Mouse (Mus musculus) intestine, embryonic 16.5 days (tissue): ENCODE measurements around the gene Rnf128. TPM values are rescaled to one million over a fixed set of nuclear protein-coding genes. Genes with fewer than 3 reads are reported as not detected.

Experiments used
- ATAC-seq: fragments of 200-750 bp; cut with Nextera tagmentation; 2 replicates; pipeline ENCODE4 v1.8.0; 2017; ENCODE audit warnings: moderate TSS enrichment, moderate library complexity
- H3K27ac ChIP-seq: fragments of 300-500 bp; sonication (generic); 2 replicates; pipeline ENCODE4 v1.5.1; 2014; ENCODE audit warnings: mild to moderate bottlenecking, low read length
- H3K27me3 ChIP-seq: fragments of 300-500 bp; sonication (generic); replicated peaks from 2 replicates; pipeline ENCODE4 v1.6.1; 2014; ENCODE audit warnings: low read length, control low read depth, mixed read lengths; ENCODE audit not compliant: control insufficient read depth, insufficient read depth
- H3K36me3 ChIP-seq: fragments of 300-500 bp; sonication (generic); 2 replicates; pipeline ENCODE4 v1.6.1; 2014; ENCODE audit warnings: low read length, control low read depth; ENCODE audit not compliant: control insufficient read depth, insufficient read depth
- H3K4me1 ChIP-seq: fragments of 300-500 bp; sonication (generic); 2 replicates; pipeline ENCODE4 v1.6.1; 2014; ENCODE audit warnings: low read length, control low read depth, mixed read lengths; ENCODE audit not compliant: control insufficient read depth, insufficient read depth
- H3K4me2 ChIP-seq: fragments of 300-500 bp; sonication (generic); 2 replicates; pipeline ENCODE4 v1.6.1; 2014; ENCODE audit warnings: low read depth, low read length, control low read depth
- H3K4me3 ChIP-seq: fragments of 300-500 bp; sonication (generic); 2 replicates; pipeline ENCODE4 v1.5.1; 2014; ENCODE audit warnings: mild to moderate bottlenecking, low read length
- H3K9ac ChIP-seq: fragments of 300-500 bp; sonication (generic); 2 replicates; pipeline ENCODE4 v1.6.1; 2014; ENCODE audit warnings: low read depth, low read length
- H3K9me3 ChIP-seq: fragments of 300-500 bp; sonication (generic); 2 replicates; pipeline ENCODE4 v1.6.1; 2016; ENCODE audit warnings: low read length, control low read depth; ENCODE audit not compliant: control insufficient read depth
- WGBS: fragments of 180-500 bp; shearing (Covaris S2); extraction: QIAGEN DNeasy Blood & Tissue Kit; methylation state at CpG from one replicate; pipeline ENCODE4 v1.1.7; 2014; 5-methylcytosine and 5-hydroxymethylcytosine counted together
- polyA plus RNA-seq: library from polyadenylated mRNA; unstranded; fragments of >200 nt; fragmentation: Nextera tagmentation; extraction: Ambion mirVana; gene quantifications from 2 replicates; pipeline ENCODE4 v1.2.1, GENCODE M21; 2015

Gene Rnf128
- polyA plus RNA-seq, 1 experiment from 2014 or later, result 134 TPM

DNA sequence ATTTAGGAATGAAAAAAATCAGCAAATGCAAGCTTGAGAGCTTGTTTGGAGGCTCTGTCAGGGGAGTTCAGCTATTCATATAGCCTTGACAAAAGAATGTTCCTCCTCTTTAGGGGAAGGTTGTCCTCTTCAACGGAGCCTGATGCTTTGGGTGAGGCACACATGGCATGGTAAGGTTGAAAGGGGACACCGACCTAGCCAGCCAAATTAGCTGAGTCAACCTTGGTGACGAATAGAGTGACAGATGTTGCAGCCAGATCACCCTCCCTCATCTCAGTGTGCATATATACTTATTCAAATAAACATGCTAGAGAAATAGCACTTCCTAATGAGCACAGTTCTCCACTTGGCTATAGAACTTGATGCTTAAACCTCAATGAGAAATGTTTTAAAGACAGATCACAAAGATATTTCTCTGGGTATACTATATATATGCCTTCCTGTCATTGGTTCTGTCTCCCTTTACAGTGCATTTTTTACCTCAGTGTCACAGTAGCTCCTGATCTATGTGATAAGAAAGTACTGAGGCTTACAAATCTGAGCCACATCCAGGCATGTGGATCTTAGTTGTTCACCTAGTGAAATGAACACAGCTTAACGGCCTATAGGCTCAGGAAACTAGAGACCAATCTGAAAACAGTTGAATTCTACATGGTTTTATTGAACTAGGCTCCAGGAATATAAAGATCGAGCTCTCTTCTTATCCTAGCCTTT, 91.4 kb downstream of the Rnf128 start:
- Histone ChIP-seq H3K4me2 (no peak overlapping the region), H3K27me3 (no peaks in the 10 kb centered on the region), H3K27ac (no peak overlapping the region), H3K4me1 (no peaks in the 10 kb centered on the region), H3K4me3 (no peak overlapping the region), H3K36me3 (no peaks in the 10 kb centered on the region), H3K9me3 (no peaks in the 10 kb centered on the region), H3K9ac (no peak overlapping the region)
- no peak for ATAC-seq
- WGBS, result 78% methylated on average over 5 of the region's 5 CpGs

DNA sequence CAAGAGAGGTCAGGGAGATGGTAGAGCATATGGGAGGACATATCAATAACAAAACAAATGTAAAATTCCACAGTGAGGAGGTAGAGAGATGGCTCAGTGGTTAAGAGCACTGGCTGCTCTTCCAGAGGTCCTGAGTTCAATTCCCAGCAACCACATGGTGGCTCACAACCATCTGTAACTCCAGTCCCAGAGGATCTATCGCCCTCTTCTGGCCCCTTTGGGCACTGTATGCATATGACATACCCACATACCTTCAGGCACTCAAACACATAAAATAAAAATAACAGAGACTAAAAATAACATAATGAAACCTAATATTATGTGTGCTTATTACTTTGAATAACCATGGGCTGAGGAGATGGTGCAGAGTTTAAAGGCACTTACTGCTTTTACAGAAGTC, 99.0 kb downstream of the Rnf128 start:
- Histone ChIP-seq H3K4me2 (no peak overlapping the region), H3K9ac (no peak overlapping the region), H3K4me1 (no peaks in the 10 kb centered on the region), H3K9me3 (no peaks in the 10 kb centered on the region), H3K27me3 (no peaks in the 10 kb centered on the region), H3K4me3 (no peak overlapping the region), H3K36me3 (no peaks in the 10 kb centered on the region), H3K27ac (no peak overlapping the region)
- ATAC-seq, result no peak
- 55% methylated on average over 1 of the region's 1 CpGs for WGBS

DNA sequence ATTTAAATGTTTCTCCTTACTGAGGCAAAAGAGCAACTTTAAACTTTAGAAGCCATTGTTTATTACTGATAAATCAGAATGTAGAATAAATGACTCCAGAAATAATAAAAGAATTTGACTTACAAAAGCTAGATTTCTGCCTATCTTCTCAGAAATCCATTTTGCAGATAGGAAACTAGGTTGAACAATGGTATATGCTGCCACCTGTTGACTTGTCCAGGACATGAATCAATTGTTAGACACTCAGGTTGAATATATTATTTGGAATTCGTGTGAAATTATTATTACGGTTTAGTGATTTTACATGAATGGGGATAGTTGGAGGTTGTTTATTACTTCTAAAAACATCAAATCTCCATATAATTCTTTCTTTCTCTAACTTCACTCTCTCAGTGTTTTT, 102.7 kb downstream of the Rnf128 start:
- H3K36me3 ChIP-seq, result no peaks in the 10 kb centered on the region

DNA sequence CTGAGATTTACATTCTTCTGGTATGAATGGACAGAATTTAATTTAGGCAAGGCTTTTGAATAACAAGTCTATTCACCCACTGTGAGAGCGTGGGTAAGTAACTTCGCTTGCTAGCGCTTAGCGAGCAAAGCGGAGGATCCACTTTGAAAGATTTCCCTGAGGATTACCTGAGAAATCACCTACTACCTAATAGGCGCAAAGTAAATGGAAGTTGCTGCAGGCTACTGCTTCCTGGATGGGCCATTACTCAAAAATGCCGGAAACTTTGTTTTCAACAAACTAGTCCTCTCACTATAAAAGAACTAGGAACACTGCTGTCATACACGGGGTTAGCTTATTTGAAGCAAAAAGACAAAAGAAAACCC, 121.3 kb downstream of the Rnf128 start:
- Histone ChIP-seq H3K4me2 (peak overlapping the region; percentile 46), H3K9me3 (no peaks in the 10 kb centered on the region), H3K27me3 (no peaks in the 10 kb centered on the region), H3K4me3 (peak overlapping the region; percentile 58), H3K4me1 (no peaks in the 10 kb centered on the region), H3K27ac (peak overlapping the region; percentile 76), H3K36me3 (no peaks in the 10 kb centered on the region), H3K9ac (peak overlapping the region; percentile 70)
- ATAC-seq, result peak; percentile 61
- 19% methylated on average over 8 of the region's 8 CpGs for WGBS

More for the DNA sequence above, 102.7 kb downstream of the Rnf128 start:
- no peak overlapping the region for H3K27ac ChIP-seq
- no peak overlapping the region for H3K4me3 ChIP-seq
- H3K27me3 ChIP-seq, result no peaks in the 10 kb centered on the region
- no peak for ATAC-seq
- H3K9me3 ChIP-seq, result no peaks in the 10 kb centered on the region
- no peaks in the 10 kb centered on the region for H3K4me1 ChIP-seq
- H3K4me2 ChIP-seq, result no peak overlapping the region
- H3K9ac ChIP-seq, result no peak overlapping the region
- WGBS, result 82% methylated on average over 2 of the region's 2 CpGs

DNA sequence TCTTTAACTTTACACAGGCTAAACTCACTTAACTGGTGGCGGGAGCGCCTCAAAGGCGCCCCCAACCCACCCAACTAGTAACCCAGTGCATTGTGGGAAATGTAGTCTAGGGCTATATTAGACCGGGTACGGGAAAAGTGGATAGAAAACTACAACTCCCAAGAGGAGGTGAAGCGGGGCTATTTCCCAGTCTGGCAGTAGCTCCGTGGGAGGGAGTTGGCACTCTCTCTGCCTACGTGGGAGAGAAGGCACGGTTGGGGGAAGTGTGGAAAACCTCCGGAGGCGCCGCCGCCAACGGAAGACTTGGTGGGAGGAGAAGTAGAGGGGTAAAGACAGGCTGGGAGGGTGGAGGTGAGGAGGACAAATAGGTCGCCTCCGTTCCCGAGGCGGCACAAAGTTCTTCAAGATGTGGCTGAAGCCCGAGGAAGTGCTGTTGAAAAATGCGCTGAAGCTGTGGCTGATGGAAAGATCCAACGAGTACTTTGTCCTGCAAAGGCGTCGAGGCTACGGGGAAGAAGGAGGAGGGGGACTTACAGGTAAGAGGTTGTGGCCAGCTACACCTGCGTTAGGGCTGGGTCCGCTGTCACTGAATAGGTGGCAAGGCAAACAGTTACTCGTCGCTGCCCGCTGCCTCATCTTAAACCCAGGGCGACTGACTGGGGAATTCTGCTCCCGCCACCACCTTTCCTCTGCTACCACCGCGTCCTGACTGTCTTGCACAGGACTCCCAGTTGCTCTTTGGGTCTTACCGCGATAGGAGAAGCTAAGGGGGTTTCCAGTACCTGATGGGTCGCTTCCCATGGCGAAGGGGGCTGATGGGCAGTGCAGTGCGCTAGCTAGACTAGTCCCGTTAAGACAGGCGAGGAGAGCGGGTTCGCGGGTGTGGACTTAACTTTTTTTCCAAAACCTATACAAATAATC, 121.9 kb downstream of the Rnf128 start, which contains the start of gene Tbc1d8b:
Gene Tbc1d8b, plus strand, starts transcription at position 222 of the 921 bp plus-strand sequence.
- peak; percentile 99 for ATAC-seq
- no peaks in the 10 kb centered on the region for H3K4me1 ChIP-seq
- no peaks in the 10 kb centered on the region for H3K36me3 ChIP-seq
- no peaks in the 10 kb centered on the region for H3K9me3 ChIP-seq
- peak within 1 kb of the TSS; percentile 70 for H3K9ac ChIP-seq
- H3K4me3 ChIP-seq, result peak within 1 kb of the TSS; percentile 58
- WGBS, result 11% methylated on average over 43 of the region's 43 CpGs
- H3K4me2 ChIP-seq, result peak within 1 kb of the TSS; percentile 50
- H3K27me3 ChIP-seq, result no peaks in the 10 kb centered on the region
- peak within 1 kb of the TSS; percentile 76 for H3K27ac ChIP-seq

DNA sequence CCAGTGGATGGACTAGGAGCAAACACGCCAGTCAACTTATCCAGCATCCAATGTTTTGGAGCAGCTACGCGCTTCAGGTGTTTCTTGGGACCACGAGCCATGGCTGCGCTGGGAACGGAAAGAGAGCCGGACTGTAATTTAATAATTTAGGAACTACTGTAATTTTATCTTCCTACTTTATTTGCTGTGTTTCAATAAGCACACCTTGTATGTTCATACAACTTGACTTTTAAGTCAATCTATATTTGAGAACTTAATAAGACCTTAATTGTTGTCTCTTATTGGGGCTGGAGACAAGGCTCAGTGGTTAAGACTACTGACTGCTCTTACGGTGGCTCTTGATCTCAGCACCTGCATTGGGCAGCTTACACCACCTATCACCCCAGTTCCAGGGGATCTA, 151.3 kb downstream of the Rnf128 start, which contains the start of gene Gm15013:
Gene Gm15013, minus strand, starts transcription at position 101 of the 400 bp plus-strand sequence.
- no peak within 1 kb of the TSS for H3K9ac ChIP-seq
- H3K4me1 ChIP-seq, result no peaks in the 10 kb centered on the region
- H3K27me3 ChIP-seq, result no peaks in the 10 kb centered on the region
- H3K36me3 ChIP-seq, result no peaks in the 10 kb centered on the region
- no peak within 1 kb of the TSS for H3K4me3 ChIP-seq
- 93% methylated on average over 8 of the region's 8 CpGs for WGBS
- no peak within 1 kb of the TSS for H3K27ac ChIP-seq
- no peak within 1 kb of the TSS for H3K4me2 ChIP-seq
- H3K9me3 ChIP-seq, result no peaks in the 10 kb centered on the region
- no peak for ATAC-seq

DNA sequence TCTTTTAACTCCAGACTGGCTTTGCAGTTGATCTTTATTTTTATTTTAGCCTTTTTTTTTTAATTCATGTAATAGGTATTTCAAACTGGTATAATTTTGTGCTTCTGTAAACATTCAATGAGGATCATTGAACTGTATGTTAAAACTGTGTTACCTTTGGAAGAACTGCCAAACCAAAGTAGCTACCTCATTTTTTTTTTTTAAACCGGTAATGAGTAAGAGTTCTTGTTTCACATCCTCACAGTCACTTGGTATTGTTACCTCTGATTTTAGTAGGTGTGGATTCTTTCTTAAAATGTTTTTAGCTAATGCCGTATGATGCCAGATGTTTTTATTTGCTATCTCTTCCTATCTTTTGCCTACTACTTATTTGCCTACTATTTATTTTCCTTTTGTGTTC, 159.2 kb downstream of the Rnf128 start:
- ATAC-seq, result no peak
- WGBS, result 92% methylated on average over 2 of the region's 2 CpGs
- no peaks in the 10 kb centered on the region for H3K27me3 ChIP-seq
- no peak overlapping the region for H3K4me3 ChIP-seq
- H3K4me1 ChIP-seq, result no peaks in the 10 kb centered on the region
- no peak overlapping the region for H3K4me2 ChIP-seq
- no peaks in the 10 kb centered on the region for H3K36me3 ChIP-seq
- H3K9ac ChIP-seq, result no peak overlapping the region
- H3K9me3 ChIP-seq, result no peaks in the 10 kb centered on the region
- no peak overlapping the region for H3K27ac ChIP-seq

Other genes with a start within 250 kb of the Rnf128 start
- gene Trap1a, start 229.6 kb upstream of the Rnf128 start, polyA plus RNA-seq, result not detected in 2 replicates
- 3.2 and 3.3 TPM in 2 replicates for gene D330045A20Rik, start 82.9 kb upstream of the Rnf128 start, polyA plus RNA-seq
- 2.6 and 2.8 TPM in 2 replicates for gene Tbc1d8b, start 121.7 kb downstream of the Rnf128 start, polyA plus RNA-seq
- gene Gm15013, start 151.2 kb downstream of the Rnf128 start, polyA plus RNA-seq, result 0.29 and 0.50 TPM in 2 replicates
- not detected in 2 replicates for gene Ripply1, start 219.0 kb downstream of the Rnf128 start, polyA plus RNA-seq
- 88.3 and 108 TPM in 2 replicates for gene Cldn2, start 237.5 kb downstream of the Rnf128 start, polyA plus RNA-seq